Mouse (Mus musculus) heart, postnatal 0 days (tissue): Measurements from ENCODE around the gene Sucla2. TPM values are rescaled to one million over a fixed set of nuclear protein-coding genes. Genes with fewer than 3 reads are reported as not detected.

ENCODE experiments used
- ATAC-seq: fragments of 200-750 bp; cut with Nextera tagmentation; 2 replicates; pipeline ENCODE4 v1.8.0; 2017; ENCODE audit warnings: low read depth, moderate number of reproducible peaks, moderate library complexity; ENCODE audit not compliant: insufficient read depth
- DNase-seq: peaks from one replicate; pipeline ENCODE4 v3.0.0-alpha.2; 2016; ENCODE audit warnings: low spot score
- H3K27ac ChIP-seq: fragments of 300-500 bp; sonication (generic); 2 replicates; pipeline ENCODE4 v1.5.1; 2014; ENCODE audit warnings: low read depth, mild to moderate bottlenecking
- H3K27me3 ChIP-seq: fragments of 300-500 bp; sonication (generic); 2 replicates; pipeline ENCODE4 v1.6.1; 2014; ENCODE audit warnings: low read length, mixed read lengths; ENCODE audit not compliant: control insufficient read depth, insufficient read depth
- H3K36me3 ChIP-seq: fragments of 300-500 bp; sonication (generic); replicated peaks from 2 replicates; pipeline ENCODE4 v1.6.1; 2014; ENCODE audit warnings: low read length, mixed read lengths; ENCODE audit not compliant: control insufficient read depth, insufficient read depth
- H3K4me1 ChIP-seq: fragments of 300-500 bp; sonication (generic); 2 replicates; pipeline ENCODE4 v1.6.1; 2014; ENCODE audit warnings: antibody characterized with exemption; ENCODE audit not compliant: control insufficient read depth, insufficient read depth
- H3K4me2 ChIP-seq: fragments of 300-500 bp; sonication (generic); 2 replicates; pipeline ENCODE4 v1.6.1; 2014; ENCODE audit warnings: low read depth, mild to moderate bottlenecking, low read length, moderate library complexity
- H3K4me3 ChIP-seq: fragments of 300-500 bp; sonication (generic); 2 replicates; pipeline ENCODE4 v1.5.1; 2014; ENCODE audit warnings: low read depth, low read length
- H3K9ac ChIP-seq: fragments of 300-500 bp; sonication (generic); replicated peaks from 2 replicates; pipeline ENCODE4 v1.6.1; 2014; ENCODE audit warnings: low read depth, low read length, mixed read lengths
- H3K9me3 ChIP-seq: fragments of 300-500 bp; sonication (generic); replicated peaks from 2 replicates; pipeline ENCODE4 v1.6.1; 2016; ENCODE audit warnings: low read length; ENCODE audit not compliant: control insufficient read depth
- CTCF ChIP-seq: IDR thresholded peaks from 2 replicates; pipeline ENCODE4 v1.5.1; 2016; ENCODE audit warnings: antibody characterized with exemption, control low read depth, low read depth
- EP300 ChIP-seq: IDR thresholded peaks from 2 replicates; pipeline ENCODE4 v1.6.1; 2016; ENCODE audit warnings: antibody characterized with exemption, low read depth
- WGBS: fragments of 180-500 bp; shearing (Covaris S2); extraction: QIAGEN DNeasy Blood & Tissue Kit; methylation state at CpG from one replicate; pipeline ENCODE4 v1.1.7; 2014; 5-methylcytosine and 5-hydroxymethylcytosine counted together
- polyA plus RNA-seq: library from polyadenylated mRNA; unstranded; fragments of >200 nt; fragmentation: Nextera tagmentation; extraction: Ambion mirVana; gene quantifications from 2 replicates; pipeline ENCODE4 v1.2.1, GENCODE M21; 2015
- total RNA-seq: library from RNA; depleted of rRNA; stranded (reverse); fragments of >200 nt; gene quantifications from 2 replicates; pipeline ENCODE4 v1.2.3, GENCODE M21; 2014; ENCODE audit warnings: low replicate concordance; rRNA removed

The Sucla2 gene
- 229 and 249 TPM in 2 replicates for total RNA-seq
- polyA plus RNA-seq, result 449 TPM in 2 replicates

- Histone ChIP-seq H3K27ac (peak within 1 kb of the TSS; percentile 91), H3K27me3 (no peaks in the 10 kb centered on the region), H3K9ac (peak within 1 kb of the TSS; percentile 68), H3K4me2 (peak within 1 kb of the TSS; percentile 52), H3K36me3 (no peaks in the 10 kb centered on the region), H3K4me3 (peak within 1 kb of the TSS; percentile 66), H3K4me1 (no peaks in the 10 kb centered on the region), H3K9me3 (no peaks in the 10 kb centered on the region)
- 3% methylated on average over 41 of the region's 41 CpGs for WGBS
- ATAC-seq, result peak; percentile 99
- peak; percentile 100 for TF ChIP-seq CTCF
- 0 out of 2 replicates have a peak, but pooled peaks have one; percentile 54 for TF ChIP-seq EP300
- DNase-seq, result peak; percentile 94
Observed at GRCm38 (mm10) chr14:73524766-73525448, at the start of gene Sucla2. Gene Sucla2 (plus strand): TSS chr14:73525319.

- peak overlapping the region; percentile 23; the same call in 1 of the 2 replicates for H3K27ac ChIP-seq
- no peak overlapping the region for H3K4me2 ChIP-seq
- H3K4me1 ChIP-seq, result peaks cover 16% of the 10 kb centered on the region
- H3K4me3 ChIP-seq, result no peak overlapping the region
- ATAC-seq (no peak), DNase-seq (peak; percentile 36)
- no peak overlapping the region for H3K9ac ChIP-seq
- 50% methylated on average over 7 of the region's 7 CpGs for WGBS
- no peaks in the 10 kb centered on the region for H3K9me3 ChIP-seq
- no peaks in the 10 kb centered on the region for H3K36me3 ChIP-seq
- no peaks in the 10 kb centered on the region for H3K27me3 ChIP-seq
- TF ChIP-seq EP300 (no peak), CTCF (no peak)
Observed at GRCm38 (mm10) chr14:73475506-73475905, 49.6 kb upstream of the Sucla2 start.

GRCm38 (mm10) chr14:73476361-73476934, 48.7 kb upstream of the Sucla2 start:
- TF ChIP-seq CTCF (no peak), EP300 (no peak)
- DNase-seq (no peak), ATAC-seq (no peak)
- Histone ChIP-seq H3K9me3 (no peaks in the 10 kb centered on the region), H3K27me3 (no peaks in the 10 kb centered on the region), H3K27ac (no peak overlapping the region), H3K4me3 (no peak overlapping the region), H3K4me1 (peaks cover 16% of the 10 kb centered on the region), H3K4me2 (no peak overlapping the region), H3K36me3 (no peaks in the 10 kb centered on the region), H3K9ac (no peak overlapping the region)
- 77% methylated on average over 8 of the region's 8 CpGs for WGBS

- Histone ChIP-seq H3K4me3 (no peak overlapping the region), H3K27ac (no peak overlapping the region), H3K4me2 (no peak overlapping the region), H3K9me3 (no peaks in the 10 kb centered on the region), H3K9ac (no peak overlapping the region), H3K27me3 (no peaks in the 10 kb centered on the region), H3K36me3 (no peaks in the 10 kb centered on the region), H3K4me1 (peaks cover 16% of the 10 kb centered on the region)
- no peak for DNase-seq
- ATAC-seq, result no peak
- TF ChIP-seq EP300 (no peak), CTCF (no peak)
- WGBS, result 85% methylated on average over 10 of the region's 10 CpGs
Observed at GRCm38 (mm10) chr14:73477077-73477476, 48.0 kb upstream of the Sucla2 start.

- no peak for DNase-seq
- Histone ChIP-seq H3K4me2 (no peak overlapping the region), H3K9ac (no peak overlapping the region), H3K36me3 (no peaks in the 10 kb centered on the region), H3K27ac (no peak overlapping the region), H3K9me3 (no peaks in the 10 kb centered on the region), H3K27me3 (no peaks in the 10 kb centered on the region), H3K4me3 (no peak overlapping the region), H3K4me1 (peaks cover 16% of the 10 kb centered on the region)
- WGBS, result 92% methylated on average over 3 of the region's 3 CpGs
- no peak for ATAC-seq
- TF ChIP-seq EP300 (no peak), CTCF (no peak)
Observed at GRCm38 (mm10) chr14:73478321-73478720, 46.8 kb upstream of the Sucla2 start.
